Mouse (Mus musculus) lung, postnatal 25 days (tissue): ENCODE measurements around the gene Ugt1a8.
"Not testable (repeated sequence)": the region's sequence is repeated elsewhere in the genome, so short reads cannot be mapped to it uniquely, and the experiment has no call there.

ENCODE experiments used
- DNase-seq: peaks from one replicate; pipeline ENCODE4 v3.0.0; 2022; ENCODE audit warnings: low spot score

The Ugt1a8 gene

DNA sequence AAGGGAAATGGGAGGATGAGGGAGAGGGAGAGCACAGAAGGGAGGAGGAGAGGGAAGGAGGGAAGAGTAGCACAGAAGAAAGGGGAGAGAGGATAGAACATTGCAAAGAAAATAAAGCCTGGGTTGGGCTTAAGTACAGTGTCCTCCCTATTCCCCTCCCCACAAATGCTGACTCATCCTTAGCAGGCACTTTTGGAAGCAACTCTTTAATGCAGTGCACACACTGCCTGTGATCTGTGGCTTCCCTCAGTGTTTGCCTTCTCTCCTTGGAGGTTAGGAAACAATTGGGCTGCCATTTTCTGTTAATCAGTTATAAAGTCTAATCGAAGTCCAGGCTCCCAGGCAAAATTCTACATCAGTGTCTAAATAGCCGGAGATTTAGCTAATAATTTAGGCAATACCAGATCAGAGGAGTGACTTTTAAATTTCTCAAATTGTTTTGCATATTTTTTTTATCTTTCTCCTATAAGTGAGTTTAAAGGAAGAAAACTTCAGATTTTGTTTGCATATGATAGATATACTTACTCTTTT lies 21.5 kb downstream of the Ugt1a8 start:
- DNase-seq = not testable (repeated sequence)

DNA sequence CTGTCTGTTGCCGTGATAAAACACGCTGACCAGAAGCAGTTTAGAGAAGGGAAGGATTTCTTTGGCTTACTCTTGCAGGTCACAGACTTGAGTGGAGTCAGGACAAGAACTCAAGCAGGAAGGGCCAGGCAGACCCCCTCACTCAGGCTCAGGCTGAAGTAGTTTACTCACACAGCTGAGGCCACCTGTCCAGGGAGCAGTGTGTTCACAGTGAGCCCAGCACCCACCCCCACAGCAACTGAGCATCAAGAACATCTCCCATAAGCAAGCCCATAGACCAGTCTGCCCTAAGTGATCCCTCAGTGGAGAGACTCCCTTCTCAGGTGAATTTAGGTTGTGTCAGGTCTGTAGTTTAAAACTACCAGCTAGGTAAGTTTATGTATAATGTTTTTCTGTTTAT lies 22.0 kb downstream of the Ugt1a8 start:
- DNase-seq = not testable (repeated sequence)

DNA sequence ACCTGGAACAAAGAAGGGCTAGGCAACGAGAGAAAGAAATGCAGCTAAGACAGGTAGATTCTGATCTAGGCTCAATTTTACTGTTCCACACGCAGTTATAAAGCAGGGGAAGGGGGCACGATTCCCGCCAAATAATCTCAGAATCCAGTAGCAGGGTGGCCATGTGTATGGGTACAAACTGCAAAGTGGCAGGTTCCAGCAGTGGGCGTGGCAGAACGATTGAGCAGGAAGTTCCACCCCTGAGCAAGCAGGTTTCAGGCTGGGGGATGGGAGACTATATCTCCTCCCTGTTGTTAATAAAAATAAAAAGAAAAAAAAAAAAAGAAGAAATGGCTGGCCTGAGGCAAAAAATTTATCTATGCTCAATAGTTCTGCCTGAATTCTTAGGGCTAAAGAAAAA lies 25.2 kb downstream of the Ugt1a8 start:
- DNase-seq = not testable (repeated sequence)

DNA sequence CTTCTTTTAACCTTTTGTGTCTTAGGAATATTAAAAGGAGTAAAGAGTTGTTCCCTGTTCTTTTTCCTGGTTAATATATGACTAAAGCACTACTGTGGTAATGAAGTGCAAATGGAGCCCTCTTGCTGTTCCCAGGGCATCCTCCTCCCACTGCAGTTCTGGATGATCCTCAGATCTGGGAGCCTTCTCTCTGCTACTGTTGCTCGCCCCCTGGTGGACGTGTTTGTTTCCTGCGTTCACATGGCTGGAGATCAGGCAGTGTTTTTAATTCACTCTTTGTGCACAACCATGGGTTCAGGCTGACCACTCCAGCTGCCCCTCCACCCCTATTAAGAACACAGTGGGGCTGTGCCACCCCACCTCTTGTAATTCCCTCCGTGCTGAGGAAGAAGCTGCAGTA lies 32.9 kb downstream of the Ugt1a8 start:
- not testable (repeated sequence) for DNase-seq

DNA sequence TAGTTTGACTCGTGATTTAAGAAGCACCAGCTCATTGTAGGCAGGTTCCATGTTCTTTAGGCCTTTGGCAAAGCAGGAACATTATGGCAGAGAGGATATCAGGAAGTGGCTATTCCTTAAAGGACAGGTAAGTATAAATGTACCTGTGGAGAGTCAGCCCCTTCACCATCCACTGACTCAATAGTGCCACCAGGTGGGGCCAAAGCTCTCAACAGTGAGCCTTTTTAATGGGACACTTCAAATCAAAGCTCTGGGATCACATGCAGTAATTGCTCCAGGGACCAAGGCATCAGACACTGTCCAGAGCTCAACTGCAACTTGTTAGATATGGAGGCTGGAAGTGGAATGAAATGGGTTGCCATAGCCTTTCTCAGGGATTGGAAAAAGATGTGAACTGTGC lies 33.9 kb downstream of the Ugt1a8 start:
- DNase-seq = peak; percentile 48

DNA sequence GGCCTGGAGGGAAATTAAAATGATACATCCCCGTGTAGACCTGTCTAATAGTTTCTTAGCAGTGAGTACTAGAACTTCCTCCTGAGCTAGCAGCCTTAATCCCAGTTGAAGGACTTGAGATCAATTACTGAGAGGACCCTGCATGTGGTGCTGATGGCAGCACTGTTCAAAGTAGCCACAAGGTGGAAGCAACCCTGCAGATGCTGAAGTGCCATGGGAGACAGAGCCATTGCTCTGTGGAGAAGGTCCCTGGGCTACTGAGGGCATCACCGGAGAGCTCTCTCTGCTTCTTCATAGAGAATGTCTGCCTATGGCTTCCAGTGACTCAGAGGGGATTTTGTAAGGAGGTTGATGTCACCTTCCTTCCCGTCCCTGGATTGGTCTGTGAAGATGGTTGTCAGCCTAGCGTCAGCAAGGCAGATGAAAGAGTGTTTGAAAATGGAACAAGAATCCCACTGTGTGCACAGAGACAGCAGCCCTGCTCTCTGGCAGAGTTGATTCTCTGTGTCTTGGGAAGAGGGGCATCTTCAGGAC lies 38.3 kb downstream of the Ugt1a8 start:
- DNase-seq = not testable (repeated sequence)

DNA sequence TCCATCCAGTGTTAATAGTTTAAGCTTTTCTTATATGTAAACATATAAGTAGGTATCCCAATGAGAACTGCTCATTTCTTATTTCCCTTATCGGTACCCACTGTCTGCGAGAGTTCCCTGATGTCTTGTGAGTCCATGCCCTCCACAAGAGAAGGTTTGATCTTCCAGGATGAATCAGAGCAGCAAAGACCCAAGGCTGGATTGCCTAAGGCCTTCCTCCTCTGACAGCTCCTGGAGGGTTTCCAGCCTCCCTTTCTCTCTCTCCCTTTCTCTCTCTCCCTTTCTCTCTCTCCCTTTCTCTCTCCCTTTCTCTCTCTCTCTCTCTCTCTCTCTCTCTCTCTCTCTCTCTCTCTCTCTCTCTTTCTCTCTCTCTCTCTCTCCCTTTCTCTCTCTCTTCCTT lies 41.5 kb downstream of the Ugt1a8 start:
- DNase-seq = not testable (repeated sequence)

DNA sequence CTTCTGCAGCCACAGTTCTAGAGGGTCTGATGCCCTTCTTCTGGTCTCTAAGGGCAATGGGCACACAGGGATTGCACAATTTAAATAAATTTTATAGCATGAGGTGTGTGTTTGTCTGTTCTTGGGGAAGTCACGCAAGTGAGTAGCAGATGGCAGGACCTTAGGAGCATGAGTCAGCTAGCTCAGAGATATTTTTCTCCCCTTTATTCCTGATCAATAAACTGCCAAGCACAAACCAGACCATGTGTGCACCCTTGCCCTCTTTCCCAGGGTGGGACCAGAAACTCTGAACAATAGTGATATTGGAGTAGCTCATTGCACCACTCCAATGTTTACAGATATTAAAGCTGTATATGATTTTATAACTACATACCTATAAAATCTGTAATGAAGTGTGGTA lies 42.6 kb downstream of the Ugt1a8 start:
- not testable (repeated sequence) for DNase-seq

DNA sequence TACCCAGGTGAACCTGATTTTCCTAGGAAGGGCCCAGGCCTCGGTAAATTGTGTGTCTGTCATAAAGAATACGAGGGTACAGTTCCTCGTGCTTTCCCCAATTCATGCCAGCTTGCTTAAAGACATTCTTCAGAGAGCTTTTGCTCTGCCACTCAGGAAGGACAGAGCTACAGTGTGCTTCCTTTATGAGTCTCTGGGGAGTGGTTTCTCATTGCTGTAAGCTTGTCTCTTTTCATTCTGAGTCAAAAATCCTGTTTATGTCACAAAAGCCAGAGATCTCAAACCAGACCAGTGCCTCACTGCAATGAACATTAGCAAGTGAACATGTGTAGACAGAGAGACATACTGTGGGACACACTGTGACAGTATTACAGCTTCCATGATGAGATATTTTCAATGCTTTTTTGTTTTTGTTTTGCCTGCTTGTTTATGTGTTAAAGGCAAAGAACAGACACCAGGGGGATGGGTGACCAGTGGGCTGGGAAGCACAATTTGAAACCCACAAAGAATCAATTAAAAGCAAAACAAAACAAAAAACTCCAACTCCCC lies 46.4 kb downstream of the Ugt1a8 start:
- no peak for DNase-seq

DNA sequence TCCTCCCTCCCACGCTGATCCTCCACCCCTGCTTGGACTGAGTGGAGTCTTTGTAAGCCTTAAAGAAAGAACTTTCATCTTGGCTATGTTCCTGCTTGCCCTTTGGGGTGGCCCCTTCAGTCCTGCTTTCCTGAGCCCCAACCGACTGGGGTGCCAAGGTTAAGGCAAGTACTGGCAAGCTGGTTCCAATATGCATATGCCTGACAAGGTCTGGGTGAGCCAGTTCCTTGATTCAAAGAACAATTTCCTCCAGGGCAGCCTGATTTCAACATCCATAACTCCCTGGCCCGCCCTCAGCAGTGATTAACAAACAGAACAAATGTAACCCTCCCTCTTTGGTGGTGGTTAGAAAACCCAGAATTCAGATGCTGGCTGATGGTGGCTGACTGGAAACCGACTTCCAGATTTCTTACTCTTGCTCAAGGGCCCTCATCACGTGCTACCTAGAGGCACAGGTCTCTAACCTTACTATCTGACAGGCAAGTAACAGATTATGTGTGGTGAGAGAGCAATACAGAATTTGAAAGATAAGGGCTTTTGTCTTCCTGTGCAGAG lies 46.9 kb downstream of the Ugt1a8 start, which contains the start of gene Ugt1a6a:
Gene Ugt1a6a (plus strand): TSS at position 353 of the 555 bp plus-strand sequence.
- peak; percentile 74 for DNase-seq

DNA sequence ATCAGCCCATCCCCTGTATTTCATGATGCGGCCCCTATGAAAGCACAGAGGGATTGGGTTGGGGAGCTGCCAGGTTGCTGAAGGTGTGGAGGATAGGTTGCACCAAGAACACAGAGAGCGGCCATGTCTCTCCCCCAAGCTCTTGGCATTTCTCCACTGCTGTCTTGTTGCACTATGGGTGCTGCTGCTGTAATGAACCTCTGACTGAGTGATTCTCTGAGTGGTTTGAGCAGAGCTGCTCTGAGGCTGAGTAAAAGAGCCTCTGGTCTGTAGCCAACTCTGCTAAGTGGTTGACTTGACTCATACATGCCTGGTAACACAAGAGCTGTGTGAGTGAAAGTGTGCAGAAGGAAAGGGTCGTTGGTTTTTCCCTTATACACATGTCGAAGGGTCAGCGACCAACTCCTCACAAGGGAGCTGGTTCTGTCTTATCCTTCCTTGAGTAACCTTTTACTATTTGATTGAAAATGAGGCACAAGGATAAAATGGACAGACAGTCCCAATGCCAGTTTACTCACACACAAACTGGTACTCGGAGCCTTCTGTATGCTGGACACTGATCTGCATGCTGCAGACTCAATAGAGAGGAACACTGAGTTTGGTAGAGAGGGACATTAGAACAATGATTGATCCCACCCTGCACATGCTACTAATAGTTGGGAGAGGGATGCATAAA lies 47.8 kb downstream of the Ugt1a8 start:
- peak; percentile 41 for DNase-seq

DNA sequence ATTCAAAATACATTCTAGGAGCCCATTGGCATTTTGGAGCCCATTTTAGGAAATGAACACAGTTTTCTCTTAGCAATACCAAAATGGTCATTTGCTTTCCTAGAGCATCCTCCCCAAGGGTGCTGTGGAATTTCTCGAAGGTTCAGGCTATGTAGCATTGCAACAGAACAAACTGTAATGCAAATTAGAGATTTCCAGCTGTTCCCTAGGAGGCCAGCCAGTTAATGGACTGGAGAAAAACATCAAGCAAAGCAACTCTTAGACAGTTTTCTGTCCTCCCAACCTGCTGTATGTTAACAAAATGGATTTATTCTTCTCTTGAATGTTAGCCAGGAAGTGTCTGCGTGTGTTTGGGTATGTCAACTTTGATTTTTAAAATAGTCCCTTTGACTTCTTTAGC lies 49.0 kb downstream of the Ugt1a8 start:
- no peak for DNase-seq

DNA sequence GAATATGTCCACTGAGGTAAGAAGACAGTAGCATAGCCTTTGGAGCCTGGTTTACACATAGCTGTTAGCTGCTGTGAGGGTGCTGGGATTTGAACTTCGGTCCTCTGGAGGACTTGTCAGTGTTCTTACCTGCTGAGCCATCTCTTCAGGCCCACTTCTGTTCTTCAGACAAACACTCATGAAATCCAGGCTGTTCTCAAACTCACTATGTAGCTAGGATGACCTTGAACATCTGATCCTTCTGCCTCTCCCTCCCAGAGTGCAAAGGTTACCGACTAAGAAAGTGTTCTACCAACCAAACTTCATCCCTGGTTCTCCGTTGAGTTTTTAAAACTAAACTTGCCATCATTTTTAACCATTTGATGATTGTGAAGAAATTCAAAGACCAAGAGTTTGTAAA lies 49.7 kb downstream of the Ugt1a8 start:
- DNase-seq = no peak

DNA sequence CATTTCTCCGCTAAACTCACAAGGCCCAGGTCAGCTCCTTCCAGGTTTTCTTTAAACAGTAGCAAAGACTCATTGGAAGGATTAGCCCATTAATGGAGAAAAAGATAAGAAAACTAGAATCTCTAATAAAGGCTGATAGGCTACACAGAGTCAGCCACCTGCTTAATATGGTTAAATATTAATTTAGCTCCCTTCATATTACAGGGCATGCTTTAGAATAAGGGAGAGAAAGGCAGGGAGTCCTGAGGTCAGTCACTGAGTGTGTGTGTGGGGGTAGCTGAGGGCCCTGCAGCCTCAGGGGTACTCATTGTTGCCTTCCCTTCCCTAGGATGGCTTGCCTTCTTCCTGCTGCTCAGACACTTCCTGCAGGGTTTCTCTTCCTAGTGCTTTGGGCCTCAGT lies 50.5 kb downstream of the Ugt1a8 start:
- DNase-seq = no peak

DNA sequence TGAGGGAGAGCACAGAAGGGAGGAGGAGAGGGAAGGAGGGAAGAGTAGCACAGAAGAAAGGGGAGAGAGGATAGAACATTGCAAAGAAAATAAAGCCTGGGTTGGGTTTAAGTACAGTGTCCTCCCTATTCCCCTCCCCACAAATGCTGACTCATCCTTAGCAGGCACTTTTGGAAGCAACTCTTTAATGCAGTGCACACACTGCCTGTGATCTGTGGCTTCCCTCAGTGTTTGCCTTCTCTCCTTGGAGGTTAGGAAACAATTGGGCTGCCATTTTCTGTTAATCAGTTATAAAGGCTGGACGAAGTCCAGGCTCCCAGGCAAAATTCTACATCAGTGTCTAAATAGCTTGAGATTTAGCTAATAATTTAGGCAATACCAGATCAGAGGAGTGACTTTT lies 52.9 kb downstream of the Ugt1a8 start:
- DNase-seq = peak; percentile 33

DNA sequence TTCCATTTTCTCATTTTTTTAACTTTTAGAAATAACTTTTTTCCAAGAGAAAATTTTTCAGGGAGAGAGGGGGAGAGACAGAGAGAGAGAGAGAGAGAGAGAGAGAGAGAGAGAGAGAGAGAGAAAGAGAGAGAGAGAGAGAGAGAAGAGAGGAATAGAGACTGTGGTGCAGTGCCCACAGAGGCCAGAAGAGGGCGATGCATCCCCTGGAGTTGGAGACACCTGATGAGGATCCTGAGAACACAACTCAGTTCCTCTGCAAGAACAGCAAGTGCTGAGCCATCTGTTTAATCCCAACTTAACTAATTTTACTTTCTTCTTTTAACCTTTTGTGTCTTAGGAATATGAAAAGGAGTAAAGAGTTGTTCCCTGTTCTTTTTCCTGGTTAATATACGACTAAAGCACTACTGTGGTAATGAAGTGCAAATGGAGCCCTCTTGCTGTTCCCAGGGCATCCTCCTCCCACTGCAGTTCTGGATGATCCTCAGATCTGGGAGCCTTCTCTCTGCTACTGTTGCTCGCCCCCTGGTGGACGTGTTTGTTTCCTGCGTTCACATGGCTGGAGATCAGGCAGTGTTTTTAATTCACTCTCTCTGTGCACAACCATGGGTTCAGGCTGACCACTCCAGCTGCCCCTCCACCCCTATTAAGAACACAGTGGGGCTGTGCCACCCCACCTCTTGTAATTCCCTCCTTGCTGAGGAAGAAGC lies 56.5 kb downstream of the Ugt1a8 start:
- DNase-seq = peak; percentile 34

DNA sequence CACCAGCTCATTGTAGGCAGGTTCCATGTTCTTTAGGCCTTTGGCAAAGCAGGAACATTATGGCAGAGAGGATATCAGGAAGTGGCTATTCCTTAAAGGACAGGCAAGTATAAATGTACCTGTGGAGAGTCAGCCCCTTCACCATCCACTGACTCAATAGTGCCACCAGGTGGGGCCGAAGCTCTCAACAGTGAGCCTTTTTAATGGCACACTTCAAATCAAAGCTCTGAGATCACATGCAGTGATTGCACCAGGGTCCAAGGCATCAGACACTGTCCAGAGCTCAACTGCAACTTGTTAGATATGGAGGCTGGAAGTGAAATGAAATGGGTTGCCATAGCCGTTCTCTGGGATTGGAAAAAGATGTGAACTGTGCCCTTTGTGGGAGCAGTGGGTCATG lies 57.7 kb downstream of the Ugt1a8 start:
- DNase-seq = peak; percentile 31

DNA sequence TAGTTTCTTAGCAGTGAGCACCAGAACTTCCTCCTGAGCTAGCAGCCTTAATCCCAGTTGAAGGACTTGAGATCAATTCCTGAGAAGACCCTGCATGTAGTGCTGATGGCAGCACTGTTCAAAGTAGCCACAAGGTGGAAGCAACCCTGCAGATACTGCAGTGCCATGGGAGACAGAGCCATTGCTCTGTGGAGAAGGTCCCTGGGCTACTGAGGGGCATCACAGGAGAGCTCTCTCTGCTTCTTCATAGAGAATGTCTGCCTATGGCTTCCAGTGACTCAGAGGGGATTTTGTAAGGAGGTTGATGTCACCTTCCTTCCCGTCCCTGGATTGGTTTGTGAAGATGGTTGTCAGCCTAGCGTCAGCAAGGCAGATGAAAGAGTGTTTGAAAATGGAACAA lies 62.5 kb downstream of the Ugt1a8 start:
- DNase-seq = not testable (repeated sequence)

DNA sequence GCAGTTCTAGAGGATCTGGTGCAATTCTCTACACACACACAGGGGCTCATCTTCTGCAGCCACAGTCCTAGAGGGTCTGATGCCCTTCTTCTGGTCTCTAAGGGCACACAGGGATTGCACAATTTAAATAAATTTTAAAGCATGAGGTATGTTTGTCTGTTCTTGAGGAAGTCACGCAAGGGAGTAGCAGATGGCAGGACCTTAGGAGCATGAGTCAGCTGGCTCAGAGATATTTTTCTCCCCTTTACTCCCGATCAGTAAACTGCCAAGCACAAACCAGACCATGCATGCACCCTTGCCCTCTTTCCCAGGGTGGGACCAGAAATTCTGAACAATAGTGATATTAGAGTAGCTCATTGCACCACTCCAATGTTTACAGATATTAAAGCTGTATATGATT lies 70.8 kb downstream of the Ugt1a8 start:
- no peak for DNase-seq

DNA sequence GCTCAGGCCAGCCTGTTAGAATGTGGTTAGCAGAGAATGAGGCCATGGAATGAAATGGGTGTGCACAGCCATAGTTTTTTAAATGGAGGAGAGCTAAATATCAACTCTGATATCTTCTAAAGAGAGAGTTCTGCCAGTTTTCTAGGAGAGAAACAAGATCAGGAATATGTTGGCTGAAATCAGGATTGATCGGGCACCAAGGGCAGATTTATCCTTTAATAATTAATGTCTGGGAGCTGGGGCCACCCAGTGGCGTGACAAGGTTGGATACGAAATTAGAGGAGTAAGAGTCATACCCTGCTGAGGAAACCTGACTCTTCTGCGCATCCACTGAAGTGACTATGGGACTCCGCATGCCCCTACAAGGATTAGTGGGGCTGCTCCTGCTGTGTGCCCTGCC lies 78.1 kb downstream of the Ugt1a8 start, which contains the start of gene Ugt1a5:
Gene Ugt1a5 (plus strand): TSS at position 302 of the 400 bp plus-strand sequence.
- no peak for DNase-seq

DNA sequence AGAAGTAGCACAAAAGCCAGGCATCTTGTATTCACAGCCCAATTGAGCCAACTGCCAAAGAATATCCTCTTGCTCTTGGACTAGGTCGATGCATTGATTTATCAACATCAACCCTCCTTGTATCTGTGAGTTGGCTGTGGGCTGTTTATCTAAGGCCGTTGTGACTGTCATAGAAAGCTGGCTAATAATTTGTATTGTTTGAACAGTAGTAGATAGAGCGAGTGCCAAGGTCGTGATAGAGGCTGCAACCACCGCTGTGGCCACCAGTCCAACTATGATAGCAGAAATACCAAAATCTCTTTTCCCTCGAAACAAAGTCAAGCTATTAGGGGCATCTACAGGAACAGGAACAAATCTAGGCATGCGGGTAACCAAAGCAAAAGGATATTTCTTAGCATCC lies 84.6 kb downstream of the Ugt1a8 start:
- not testable (repeated sequence) for DNase-seq

DNA sequence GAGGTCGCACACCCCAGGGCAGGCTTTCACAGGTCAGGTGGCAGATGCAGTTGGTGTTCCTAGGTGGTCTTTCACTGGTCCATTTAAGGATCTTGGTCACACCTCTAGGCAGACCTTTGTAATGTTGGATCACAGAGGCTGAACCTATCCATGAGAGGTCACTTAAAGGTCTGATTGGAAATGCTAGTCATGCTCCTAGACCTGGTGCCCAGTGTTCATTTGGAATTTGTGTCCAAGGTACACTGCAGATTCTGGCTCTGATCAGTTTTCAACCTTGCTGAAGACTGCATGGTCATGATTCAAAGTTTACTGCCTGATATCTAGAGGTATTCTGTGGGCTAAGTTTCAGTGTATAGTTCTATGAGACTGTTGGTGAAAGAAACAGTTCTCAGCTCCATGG lies 92.0 kb downstream of the Ugt1a8 start:
- no peak for DNase-seq
